Mouse (Mus musculus) hindbrain, embryonic 16.5 days (tissue): ENCODE data around the gene Traf5. TPM values are rescaled to one million over a fixed set of nuclear protein-coding genes. Genes with fewer than 3 reads are reported as not detected.

ENCODE experiments used
- ATAC-seq: fragments of 200-750 bp; cut with Nextera tagmentation; 2 replicates; pipeline ENCODE4 v1.8.0; 2017; ENCODE audit warnings: moderate TSS enrichment, moderate library complexity
- H3K27ac ChIP-seq: fragments of 300-500 bp; sonication (generic); 2 replicates; pipeline ENCODE4 v1.5.1; 2014; ENCODE audit warnings: low read depth, mild to moderate bottlenecking, control low read depth, low read length, moderate library complexity
- H3K27me3 ChIP-seq: fragments of 300-500 bp; sonication (generic); replicated peaks from 2 replicates; pipeline ENCODE4 v1.6.1; 2014; ENCODE audit warnings: low read length; ENCODE audit not compliant: control insufficient read depth, insufficient read depth
- H3K36me3 ChIP-seq: fragments of 300-500 bp; sonication (generic); 2 replicates; pipeline ENCODE4 v1.6.1; 2014; ENCODE audit warnings: mild to moderate bottlenecking, low read length, moderate library complexity, mixed read lengths; ENCODE audit not compliant: control insufficient read depth, insufficient read depth
- H3K4me1 ChIP-seq: fragments of 300-500 bp; sonication (generic); 2 replicates; pipeline ENCODE4 v1.6.1; 2014; ENCODE audit warnings: low read depth, low read length; ENCODE audit not compliant: control insufficient read depth, insufficient read depth
- H3K4me2 ChIP-seq: fragments of 300-500 bp; sonication (generic); 2 replicates; pipeline ENCODE4 v1.6.1; 2014; ENCODE audit warnings: mild to moderate bottlenecking, low read length, control low read depth, moderate library complexity
- H3K4me3 ChIP-seq: fragments of 300-500 bp; sonication (generic); 2 replicates; pipeline ENCODE4 v1.5.1; 2014; ENCODE audit warnings: mild to moderate bottlenecking, low read length, control low read depth, moderate library complexity
- H3K9ac ChIP-seq: fragments of 300-500 bp; sonication (generic); 2 replicates; pipeline ENCODE4 v1.6.1; 2014; ENCODE audit warnings: low read depth, mild to moderate bottlenecking, control low read depth, low read length, moderate library complexity
- H3K9me3 ChIP-seq: fragments of 300-500 bp; sonication (generic); 2 replicates; pipeline ENCODE4 v1.6.1; 2014; ENCODE audit warnings: mild to moderate bottlenecking, low read length, moderate library complexity; ENCODE audit not compliant: control insufficient read depth
- WGBS: fragments of 180-500 bp; shearing (Covaris S2); extraction: QIAGEN DNeasy Blood & Tissue Kit; methylation state at CpG from one replicate; pipeline ENCODE4 v1.1.7; 2014; 5-methylcytosine and 5-hydroxymethylcytosine counted together
- polyA plus RNA-seq: library from polyadenylated mRNA; unstranded; fragments of >200 nt; fragmentation: Nextera tagmentation; extraction: Ambion mirVana; gene quantifications from 2 replicates; pipeline ENCODE4 v1.2.1, GENCODE M21; 2015

Gene Traf5
- 2.2 and 2.5 TPM in 2 replicates for polyA plus RNA-seq

DNA sequence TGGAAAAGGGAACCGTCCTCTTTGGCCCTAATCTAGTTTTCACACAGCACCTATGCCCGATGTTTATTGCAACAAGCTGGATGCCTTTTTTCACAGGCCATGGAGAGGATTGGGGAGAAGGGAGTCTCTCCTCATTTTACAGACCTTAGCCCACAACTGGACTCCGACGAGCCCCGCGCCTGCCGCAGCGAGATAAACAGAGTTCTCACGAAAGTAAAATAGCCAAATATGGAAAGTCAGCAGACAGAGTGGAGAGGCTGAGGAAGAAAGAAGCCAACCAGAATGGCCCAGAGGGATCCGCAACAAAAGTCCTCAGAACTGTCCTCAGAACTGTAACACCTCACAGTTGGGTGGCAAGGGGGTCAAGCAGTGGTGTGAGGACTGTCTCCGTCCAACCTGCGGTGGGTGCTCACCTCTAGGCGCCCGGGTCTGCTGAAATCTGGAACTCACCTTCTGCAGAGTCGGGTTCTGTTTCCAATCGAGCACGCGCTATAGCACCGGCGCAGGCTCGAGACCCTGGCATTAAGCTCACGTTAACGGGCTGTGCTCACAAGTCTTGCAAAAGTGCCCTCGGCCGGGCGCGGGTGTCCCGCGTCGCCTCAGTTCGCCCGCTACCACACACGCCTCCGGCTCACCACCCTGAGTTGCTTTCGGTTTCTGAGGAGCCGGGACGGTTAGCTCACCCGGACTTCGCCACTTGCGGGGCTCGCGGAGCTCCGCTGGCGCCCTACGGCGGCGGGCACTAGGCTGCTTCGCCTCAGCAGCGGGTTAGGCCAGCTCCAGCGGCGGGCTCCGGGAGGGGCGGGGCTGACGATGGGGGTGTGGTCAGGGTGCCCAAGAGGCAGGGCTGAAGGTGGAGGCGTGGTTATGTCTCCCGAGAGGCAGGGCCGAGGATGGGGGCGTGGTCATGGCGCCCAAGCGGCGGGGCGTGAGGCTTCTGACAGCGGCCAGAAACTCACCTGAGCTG lies at the start of gene Traf5:
Traf5 (minus strand) TSS at position 754 of the 967 bp plus-strand sequence.
- H3K4me1 ChIP-seq: peaks cover 5% of the 10 kb centered on the region; the same call in 1 of the 2 replicates
- no peaks in the 10 kb centered on the region for H3K36me3 ChIP-seq
- peak within 1 kb of the TSS; percentile 74 for H3K9ac ChIP-seq
- H3K27ac ChIP-seq: peak within 1 kb of the TSS; percentile 23; the same call in 1 of the 2 replicates
- 3% methylated on average over 63 of the region's 63 CpGs for WGBS
- peak; percentile 97 for ATAC-seq
- H3K4me2 ChIP-seq: peak within 1 kb of the TSS; percentile 99
- H3K9me3 ChIP-seq: no peaks in the 10 kb centered on the region
- H3K4me3 ChIP-seq: peak within 1 kb of the TSS; percentile 71
- H3K27me3 ChIP-seq: peaks cover 7% of the 10 kb centered on the region

GRCm38 (mm10) chr1:192140313-192140712 lies 48.0 kb upstream of the Traf5 start:
- Histone ChIP-seq H3K9ac (no peak overlapping the region), H3K27me3 (no peaks in the 10 kb centered on the region), H3K36me3 (peaks cover 3% of the 10 kb centered on the region; the same call in 1 of the 2 replicates), H3K9me3 (no peaks in the 10 kb centered on the region; the same call in 1 of the 2 replicates), H3K4me1 (peaks cover 9% of the 10 kb centered on the region), H3K27ac (no peak overlapping the region), H3K4me3 (no peak overlapping the region), H3K4me2 (no peak overlapping the region)
- 98% methylated on average over 2 of the region's 2 CpGs for WGBS
- ATAC-seq: no peak

GRCm38 (mm10) chr1:192137926-192138910 lies 45.9 kb upstream of the Traf5 start, which contains the start of gene Rcor3:
TSS of gene Rcor3 (minus strand) at chr1:192138062.
- H3K9me3 ChIP-seq: no peaks in the 10 kb centered on the region
- peak within 1 kb of the TSS; percentile 99 for H3K27ac ChIP-seq
- ATAC-seq: peak; percentile 89
- under 1% methylated on average over 42 of the region's 88 CpGs for WGBS
- no peaks in the 10 kb centered on the region for H3K27me3 ChIP-seq
- peak within 1 kb of the TSS; percentile 94 for H3K4me3 ChIP-seq
- peak within 1 kb of the TSS; percentile 65 for H3K4me2 ChIP-seq
- H3K9ac ChIP-seq: peak within 1 kb of the TSS; percentile 99
- peaks cover 14% of the 10 kb centered on the region for H3K4me1 ChIP-seq
- H3K36me3 ChIP-seq: peaks cover 3% of the 10 kb centered on the region; the same call in 1 of the 2 replicates

DNA sequence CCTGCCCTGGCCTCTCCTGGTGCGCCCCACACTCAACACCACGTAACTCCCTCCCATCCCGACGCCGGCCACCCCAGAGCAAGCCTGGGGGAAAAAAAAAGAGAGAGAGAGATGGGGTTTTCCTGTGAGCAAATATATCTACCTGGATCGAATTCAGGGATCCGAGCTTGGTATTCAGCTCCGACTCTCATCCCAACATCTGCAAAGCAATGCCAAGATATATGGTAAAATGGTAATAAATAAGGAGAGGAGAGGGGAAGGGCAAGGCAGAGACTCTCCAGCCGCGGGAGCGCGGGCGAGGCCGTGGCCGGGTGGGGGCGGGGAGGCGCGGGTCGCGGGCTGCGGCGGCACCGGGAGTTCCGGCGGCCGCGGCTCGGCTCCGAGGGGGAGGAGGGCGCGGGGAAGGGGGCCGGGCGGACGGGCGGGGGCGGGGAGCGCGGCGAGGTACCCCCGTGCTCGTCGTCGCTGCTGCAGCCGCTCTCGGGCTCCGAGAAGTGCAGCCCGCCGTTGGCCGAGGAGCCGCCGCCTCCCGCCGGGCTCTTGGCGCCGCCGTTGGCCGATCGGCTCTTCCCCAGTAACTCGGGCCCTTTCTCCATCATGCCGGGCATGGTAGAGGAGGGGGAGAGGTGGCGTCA lies 45.0 kb upstream of the Traf5 start:
- Histone ChIP-seq H3K9me3 (no peaks in the 10 kb centered on the region), H3K36me3 (peaks cover 3% of the 10 kb centered on the region; the same call in 1 of the 2 replicates), H3K9ac (peak overlapping the region; percentile 99), H3K27me3 (no peaks in the 10 kb centered on the region), H3K27ac (peak overlapping the region; percentile 99), H3K4me1 (peaks cover 14% of the 10 kb centered on the region), H3K4me2 (peak overlapping the region; percentile 63), H3K4me3 (peak overlapping the region; percentile 94)
- WGBS: 0% methylated on average over 11 of the region's 61 CpGs
- ATAC-seq: peak; percentile 38

GRCm38 (mm10) chr1:192136561-192137290 lies 44.4 kb upstream of the Traf5 start:
- H3K4me2 ChIP-seq: peak overlapping the region; percentile 63
- WGBS: under 1% methylated on average over 48 of the region's 55 CpGs

DNA sequence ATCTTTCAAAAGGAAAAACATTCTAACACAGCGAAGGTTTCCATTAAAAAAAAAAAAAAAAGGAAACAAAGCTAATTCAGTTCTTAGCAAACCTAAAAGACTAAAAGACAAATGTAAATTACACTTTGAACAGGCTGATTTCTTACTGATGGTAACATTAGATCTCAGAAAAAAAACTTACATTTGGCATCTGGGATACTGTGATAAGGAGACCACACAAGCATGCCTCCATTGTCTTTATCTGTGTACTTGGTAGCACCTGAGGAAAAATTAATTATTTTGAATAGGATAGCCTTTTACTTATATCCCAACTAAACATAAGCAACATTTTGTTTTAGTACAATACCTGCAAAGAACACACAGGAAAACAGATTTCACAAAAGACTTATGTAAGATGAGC lies 37.8 kb upstream of the Traf5 start:
- H3K9me3 ChIP-seq: no peaks in the 10 kb centered on the region
- peaks cover 4% of the 10 kb centered on the region for H3K4me1 ChIP-seq
- no peaks in the 10 kb centered on the region for H3K27me3 ChIP-seq
- no peak overlapping the region for H3K4me2 ChIP-seq
- H3K9ac ChIP-seq: no peak overlapping the region
- H3K36me3 ChIP-seq: peaks cover 10% of the 10 kb centered on the region
- ATAC-seq: no peak
- no peak overlapping the region for H3K4me3 ChIP-seq
- WGBS: 85% methylated on average over 1 of the region's 1 CpGs
- H3K27ac ChIP-seq: no peak overlapping the region

More at GRCm38 (mm10) chr1:192136561-192137290, 44.4 kb upstream of the Traf5 start:
- ATAC-seq: peak; percentile 88
- no peaks in the 10 kb centered on the region for H3K9me3 ChIP-seq
- peaks cover 3% of the 10 kb centered on the region; the same call in 1 of the 2 replicates for H3K36me3 ChIP-seq
- H3K9ac ChIP-seq: peak overlapping the region; percentile 99
- H3K27me3 ChIP-seq: no peaks in the 10 kb centered on the region
- H3K4me1 ChIP-seq: peaks cover 14% of the 10 kb centered on the region
- H3K4me3 ChIP-seq: peak overlapping the region; percentile 94
- H3K27ac ChIP-seq: peak overlapping the region; percentile 99

GRCm38 (mm10) chr1:192128343-192128742 lies 36.0 kb upstream of the Traf5 start:
- Histone ChIP-seq H3K9ac (no peak overlapping the region), H3K27ac (no peak overlapping the region), H3K4me1 (no peaks in the 10 kb centered on the region), H3K36me3 (peaks cover 21% of the 10 kb centered on the region), H3K9me3 (no peaks in the 10 kb centered on the region), H3K4me2 (no peak overlapping the region), H3K4me3 (no peak overlapping the region), H3K27me3 (no peaks in the 10 kb centered on the region)
- ATAC-seq: no peak
- 94% methylated on average over 8 of the region's 8 CpGs for WGBS

DNA sequence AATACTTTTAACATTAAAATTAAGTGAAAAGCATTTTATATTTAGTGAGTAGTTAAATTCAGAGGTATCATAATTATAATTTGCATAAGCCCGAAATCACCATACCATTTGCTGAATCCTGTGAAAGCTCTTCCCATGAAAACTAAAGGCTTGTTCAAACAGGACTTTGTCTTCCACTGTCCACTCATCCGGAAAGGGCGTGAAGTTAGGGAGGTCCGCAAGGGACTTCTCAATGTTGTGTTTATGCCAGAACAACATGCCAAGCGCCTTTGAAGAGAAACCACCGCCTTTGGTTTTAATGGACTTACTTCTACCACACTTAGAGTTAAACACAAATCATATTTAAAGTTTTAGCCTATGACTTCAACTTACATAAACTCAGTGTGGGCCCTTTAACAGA lies 33.4 kb upstream of the Traf5 start:
- Histone ChIP-seq H3K36me3 (peaks cover 36% of the 10 kb centered on the region), H3K27ac (no peak overlapping the region), H3K9ac (no peak overlapping the region), H3K4me3 (no peak overlapping the region), H3K9me3 (no peaks in the 10 kb centered on the region), H3K27me3 (no peaks in the 10 kb centered on the region), H3K4me2 (no peak overlapping the region), H3K4me1 (no peaks in the 10 kb centered on the region)
- 90% methylated on average over 6 of the region's 6 CpGs for WGBS
- ATAC-seq: no peak
